Mouse (Mus musculus) small intestine, adult 2 months (tissue): ENCODE measurements at regions not wholly inside any gene's neighbourhood (a gene's known extent, or its start where the extent isn't known, plus 50 kb on each side); places are given as distances from the start of the nearest gene placed in this dataset.

Source experiments
- CTCF ChIP-seq: fragments of 200-500 bp; IDR thresholded peaks from 2 replicates; pipeline ENCODE4 v1.5.1; 2012; ENCODE audit warnings: low read depth, mild to moderate bottlenecking, control low read depth, inconsistent platforms, low read length, moderate library complexity, mixed read lengths; ENCODE audit not compliant: insufficient replicate concordance, insufficient read length; ENCODE audit errors: extremely low read depth
- POLR2A ChIP-seq: fragments of 200-500 bp; IDR thresholded peaks from 2 replicates; pipeline ENCODE4 v1.6.1; 2012; ENCODE audit warnings: low read depth, mild to moderate bottlenecking, control low read depth, inconsistent platforms, low read length, moderate library complexity

GRCm38 (mm10) chr6:31293008-31293407 lies 105.5 kb upstream of the Mkln1 start:
- TF ChIP-seq CTCF (no peak), POLR2A (no peak)
